Mouse (Mus musculus): ENCODE measurements at regions not wholly inside any gene's neighbourhood (a gene's known extent, or its start where the extent isn't known, plus 50 kb on each side); places are given as distances from the start of the nearest gene placed in this dataset.

GRCm38 (mm10) chr14:24875934-24876333 is 389.0 kb downstream of the Rps24 start:
- no peak for DNase-seq (ENCODE audit: low spot score in 2 of 2)

GRCm38 (mm10) chr14:24876508-24876907 is 389.6 kb downstream of the Rps24 start:
- DNase-seq (ENCODE audit: low spot score in 2 of 2), result no peak

GRCm38 (mm10) chr14:24877853-24878252 is 390.9 kb downstream of the Rps24 start:
- DNase-seq (ENCODE audit: low spot score in 2 of 2), result no peak

GRCm38 (mm10) chr14:24886164-24886563 is 399.2 kb downstream of the Rps24 start:
- no peak for DNase-seq (ENCODE audit: low spot score in 2 of 2)

- DNase-seq (ENCODE audit: low spot score in 2 of 2), result no peak
Measured at GRCm38 (mm10) chr14:24886896-24887421, 400.0 kb downstream of the Rps24 start.

GRCm38 (mm10) chr14:24890856-24891255 is 403.9 kb downstream of the Rps24 start:
- no peak for DNase-seq (ENCODE audit: low spot score in 2 of 2)

GRCm38 (mm10) chr14:24895196-24895595 is 408.3 kb downstream of the Rps24 start:
- DNase-seq (ENCODE audit: low spot score in 2 of 2), result no peak

GRCm38 (mm10) chr14:24896681-24897080 is 409.8 kb downstream of the Rps24 start:
- no peak for DNase-seq (ENCODE audit: low spot score in 2 of 2)

GRCm38 (mm10) chr14:24900501-24901179 is 413.7 kb downstream of the Rps24 start:
- DNase-seq (ENCODE audit: low spot score in 2 of 2), result no peak

GRCm38 (mm10) chr14:24901726-24902125 is 414.8 kb downstream of the Rps24 start:
- no peak for DNase-seq (ENCODE audit: low spot score in 2 of 2)

- peak in 1 of 2 experiments; percentile 12 for DNase-seq (ENCODE audit: low spot score in 2 of 2)
Measured at GRCm38 (mm10) chr14:24902870-24903269, 415.9 kb downstream of the Rps24 start.

GRCm38 (mm10) chr14:24904712-24905111 is 417.8 kb downstream of the Rps24 start:
- no peak for DNase-seq (ENCODE audit: low spot score in 2 of 2)

GRCm38 (mm10) chr14:24906916-24907315 is 420.0 kb downstream of the Rps24 start:
- no peak for DNase-seq (ENCODE audit: low spot score in 2 of 2)

- DNase-seq (ENCODE audit: low spot score in 2 of 2), result no peak
Measured at GRCm38 (mm10) chr14:24908377-24908776, 421.5 kb downstream of the Rps24 start.

GRCm38 (mm10) chr14:24911621-24912020 is 424.7 kb downstream of the Rps24 start:
- DNase-seq (ENCODE audit: low spot score in 2 of 2), result peak; percentile 32 to 71

GRCm38 (mm10) chr14:24919056-24919455 is 432.1 kb downstream of the Rps24 start:
- no peak for DNase-seq (ENCODE audit: low spot score in 2 of 2)

- no peak for DNase-seq (ENCODE audit: low spot score in 2 of 2)
Measured at GRCm38 (mm10) chr14:24922006-24922405, 435.1 kb downstream of the Rps24 start.

- DNase-seq (ENCODE audit: low spot score in 2 of 2), result no peak
Measured at GRCm38 (mm10) chr14:24924561-24924960, 437.6 kb downstream of the Rps24 start.

- peak in 1 of 2 experiments; percentile 24 for DNase-seq (ENCODE audit: low spot score in 2 of 2)
Measured at GRCm38 (mm10) chr14:24926086-24927048, 439.4 kb downstream of the Rps24 start.

- DNase-seq (ENCODE audit: low spot score in 2 of 2), result no peak
Measured at GRCm38 (mm10) chr14:24928726-24929125, 441.8 kb downstream of the Rps24 start.

GRCm38 (mm10) chr14:24930251-24930650 is 443.3 kb downstream of the Rps24 start:
- no peak for DNase-seq (ENCODE audit: low spot score in 2 of 2)

- DNase-seq (ENCODE audit: low spot score in 2 of 2), result no peak
Measured at GRCm38 (mm10) chr14:24937876-24938275, 451.0 kb downstream of the Rps24 start.
